Mouse (Mus musculus): Measurements from ENCODE around the gene Elavl3.
"Not testable (repeated sequence)": the region's sequence is repeated elsewhere in the genome, so short reads cannot be mapped to it uniquely, and the experiment has no call there.

Elavl3 gene

GRCm38 (mm10) chr9:22051958-22052254 lies at the start of gene Elavl3:
TSS of gene Elavl3 (minus strand) at chr9:22052023.
- peak; percentile 88 to 92 for DNase-seq

DNA sequence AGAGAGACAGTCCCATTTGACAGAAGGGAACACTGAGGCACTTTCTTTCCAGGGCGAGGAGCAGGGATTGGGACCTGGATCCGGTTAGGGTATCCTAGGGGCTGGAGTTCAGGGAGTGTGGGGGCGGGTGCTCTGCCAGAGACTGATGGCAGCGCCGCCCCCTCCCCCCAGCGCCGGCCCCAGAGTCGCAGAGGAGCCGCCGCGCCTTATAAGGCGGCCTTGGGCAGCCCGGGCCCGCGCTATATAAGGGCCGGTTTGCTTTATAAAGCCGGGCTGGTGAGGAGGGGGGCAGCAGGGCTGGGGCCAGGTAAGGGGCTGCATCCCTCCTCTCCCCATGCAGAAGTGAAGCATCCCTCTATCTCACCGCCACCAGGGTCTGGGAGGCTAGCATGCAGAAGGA lies 48.1 kb upstream of the Elavl3 start:
- no peak for DNase-seq

GRCm38 (mm10) chr9:22098993-22099696 lies 47.3 kb upstream of the Elavl3 start, which contains the start of gene Cnn1:
TSS of gene Cnn1 (plus strand) at chr9:22099216.
- DNase-seq: peak in 1 of 2 experiments; percentile 20

- DNase-seq: peak; percentile 88 to 89
Observed at GRCm38 (mm10) chr9:22095854-22096307, 44.1 kb upstream of the Elavl3 start.

DNA sequence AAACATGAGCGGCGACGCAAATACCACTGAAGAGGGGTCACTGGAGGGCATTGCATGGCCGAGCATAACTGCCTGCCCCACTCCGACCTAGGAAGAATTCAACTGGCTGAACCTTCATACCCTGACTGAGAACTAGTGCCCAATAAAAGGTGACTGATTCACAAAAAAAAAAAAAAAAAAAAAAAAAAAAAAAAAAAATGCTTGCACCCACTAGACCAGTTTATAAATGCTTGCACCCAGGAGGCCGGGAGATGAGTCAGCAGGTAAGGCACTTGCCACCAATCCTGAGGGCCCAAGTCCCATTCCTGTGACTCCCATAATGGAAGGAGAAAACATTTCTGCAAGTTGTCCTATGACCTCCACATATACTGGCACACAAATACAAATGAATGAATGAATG lies 40.9 kb upstream of the Elavl3 start:
- DNase-seq: no peak

- DNase-seq: no peak
Observed at GRCm38 (mm10) chr9:22089986-22090385, 38.2 kb upstream of the Elavl3 start.

- no peak for DNase-seq
Observed at GRCm38 (mm10) chr9:22089281-22089680, 37.5 kb upstream of the Elavl3 start.

- no peak for DNase-seq
Observed at GRCm38 (mm10) chr9:22087034-22087618, 35.3 kb upstream of the Elavl3 start.

GRCm38 (mm10) chr9:22086012-22086411 lies 34.2 kb upstream of the Elavl3 start:
- no peak for DNase-seq

- DNase-seq: peak; percentile 94 to 96
Observed at GRCm38 (mm10) chr9:22085022-22085834, 33.4 kb upstream of the Elavl3 start, which contains the start of gene Ecsit. TSS of gene Ecsit (minus strand) at chr9:22085438.

DNA sequence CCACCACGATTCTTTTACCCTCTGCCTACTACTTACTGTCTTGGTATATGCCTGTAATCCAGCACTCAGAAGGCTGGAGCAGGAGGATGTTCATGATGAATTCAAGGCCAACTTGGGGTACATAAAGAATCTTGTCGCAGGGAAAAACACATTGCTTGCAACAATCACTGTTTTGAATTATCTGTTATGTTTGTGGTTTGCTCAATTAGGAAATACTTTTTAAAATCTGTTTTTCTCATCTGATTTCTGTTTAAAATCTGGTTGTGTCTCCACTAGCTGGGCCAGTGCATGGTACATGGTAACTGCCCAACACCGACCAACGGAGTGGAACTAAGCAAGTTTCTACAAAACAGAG lies 32.8 kb upstream of the Elavl3 start:
- no peak for DNase-seq

- DNase-seq: no peak
Observed at GRCm38 (mm10) chr9:22076223-22076622, 24.4 kb upstream of the Elavl3 start.

DNA sequence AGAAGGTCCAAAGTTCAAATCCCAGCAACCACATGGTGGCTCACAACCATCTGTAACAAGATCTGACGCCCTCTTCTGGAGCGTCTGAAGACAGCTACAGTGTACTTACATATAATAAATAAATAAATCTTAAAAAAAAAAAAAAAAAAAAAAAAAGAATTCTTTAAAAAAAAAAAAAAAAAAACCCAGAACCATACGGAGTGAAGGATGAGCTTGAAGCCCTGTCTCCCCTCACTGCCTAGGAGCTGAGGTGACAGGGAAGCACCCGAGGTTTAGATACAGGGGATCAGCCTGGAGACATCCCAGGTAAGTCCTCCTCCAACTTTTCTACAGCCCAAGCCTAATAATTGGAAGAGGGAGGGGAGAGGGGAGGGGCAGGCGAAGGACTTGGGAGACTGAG lies 24.0 kb upstream of the Elavl3 start:
- DNase-seq: not testable (repeated sequence)

GRCm38 (mm10) chr9:22072276-22072675 lies 20.5 kb upstream of the Elavl3 start:
- no peak for DNase-seq

GRCm38 (mm10) chr9:22070791-22071573 lies 19.2 kb upstream of the Elavl3 start, which contains the start of the genes Gm49318 and Zfp653:
TSS of gene Gm49318 (minus strand) at chr9:22071259.
TSS of gene Zfp653 (minus strand) at chr9:22071376.
- peak; percentile 98 for DNase-seq

DNA sequence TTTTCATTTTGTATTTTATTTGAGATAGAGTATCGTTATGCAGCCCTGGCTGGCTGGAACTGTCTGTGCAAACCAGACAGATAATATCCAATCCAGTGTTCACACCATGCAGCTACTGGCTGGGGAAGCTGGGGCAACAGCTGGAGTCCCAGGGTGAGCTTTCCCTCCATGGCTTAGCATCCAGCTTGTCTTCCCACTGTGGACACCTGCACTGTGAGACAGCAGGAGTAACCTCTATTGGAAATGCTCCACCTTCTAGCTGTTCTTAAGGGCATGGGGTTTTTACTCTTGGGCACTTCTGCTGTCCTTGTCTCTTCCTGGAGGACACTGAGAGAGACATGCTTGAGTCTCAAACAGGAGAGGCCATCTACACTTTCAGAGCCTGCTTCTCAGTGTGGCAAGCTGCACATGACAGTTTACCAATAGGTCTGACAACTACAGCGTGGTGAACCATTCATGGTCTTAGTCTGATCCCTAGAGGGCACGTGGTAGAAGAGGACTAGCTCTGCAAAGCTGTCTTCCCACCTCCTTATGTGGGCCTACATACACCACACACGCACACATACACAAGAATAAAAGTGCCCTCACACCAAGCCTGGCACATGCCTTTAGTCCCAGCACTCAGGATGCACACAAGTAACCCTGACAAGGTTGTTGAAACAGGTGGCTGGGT lies 18.2 kb upstream of the Elavl3 start:
- DNase-seq: no peak

GRCm38 (mm10) chr9:22067195-22067594 lies 15.4 kb upstream of the Elavl3 start:
- no peak for DNase-seq

DNA sequence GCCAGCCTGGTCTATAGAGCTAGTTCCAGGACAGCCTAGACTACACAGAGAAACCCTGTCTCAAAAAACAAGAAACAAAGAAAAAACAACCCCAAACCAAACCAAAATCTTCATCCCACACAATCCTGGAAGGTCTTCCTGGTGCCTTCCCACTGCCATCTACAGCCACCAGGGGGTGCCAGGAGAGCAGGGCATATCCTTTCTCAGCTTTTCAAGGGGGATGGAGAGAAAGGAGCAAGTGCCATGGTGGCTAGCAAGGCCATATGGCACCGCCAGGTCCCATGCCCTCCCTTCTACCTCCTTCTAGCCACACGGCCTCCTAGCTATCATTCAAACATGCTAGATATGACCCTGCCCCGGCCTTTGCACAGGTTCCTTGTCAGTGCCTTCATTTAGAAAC lies 14.6 kb upstream of the Elavl3 start:
- peak; percentile 63 to 74 for DNase-seq

GRCm38 (mm10) chr9:22065642-22066041 lies 13.8 kb upstream of the Elavl3 start:
- no peak for DNase-seq

GRCm38 (mm10) chr9:22064341-22064740 lies 12.5 kb upstream of the Elavl3 start:
- peak; percentile 93 to 95 for DNase-seq

- peak; percentile 66 to 69 for DNase-seq
Observed at GRCm38 (mm10) chr9:22061339-22061738, 9.5 kb upstream of the Elavl3 start.

DNA sequence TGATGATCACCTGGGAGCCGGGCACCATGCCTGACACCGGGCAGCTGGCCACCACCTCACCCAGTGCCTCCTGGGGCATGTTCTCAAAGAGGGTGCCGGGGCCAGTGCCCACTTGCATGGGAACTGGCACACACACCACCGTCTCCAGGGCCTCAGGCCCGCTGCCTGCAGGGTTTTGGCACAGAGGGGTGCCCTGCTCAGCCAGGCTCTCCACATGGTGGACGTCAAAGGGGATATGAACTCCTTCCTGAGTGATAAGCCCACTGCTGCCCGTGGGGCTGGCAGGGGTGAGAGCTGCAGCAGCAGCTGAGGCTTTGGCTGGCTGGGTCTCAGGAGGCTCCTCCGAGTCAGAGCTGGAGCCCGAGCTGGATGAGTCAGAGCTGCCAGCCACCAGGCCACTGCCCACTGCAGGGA lies 6.2 kb upstream of the Elavl3 start:
- DNase-seq: peak; percentile 66 to 68

Measured in cerebellum, postnatal 36 days (tissue).